21 mouse cellular contexts compared by ENCODE assay signal in genomic region chr10:84312656-84313055, GRCm38 (mm10).
"Had no signal": no experiment of that assay in that cellular context is flagged by ENCODE, and none has a peak within 500 bp of the region (broad histone marks: within the 10 kb centered on the region; RNA-seq: fewer than 3 reads in every experiment).

No protein-coding gene starts in this region.

- H3K9me3 ChIP-seq: lung, embryonic 15.5 days; megakaryocyte, embryonic 14.5 days; midbrain, embryonic 13.5 days; midbrain, embryonic 15.5 days; neural tube, embryonic 13.5 days; neural tube, embryonic 15.5 days had no signal

- H3K36me3 ChIP-seq: lung, embryonic 15.5 days; midbrain, embryonic 13.5 days; midbrain, embryonic 15.5 days; neural tube, embryonic 13.5 days; neural tube, embryonic 15.5 days had no signal

- H3K9ac ChIP-seq: lung, embryonic 15.5 days; midbrain, embryonic 13.5 days; midbrain, embryonic 15.5 days; neural tube, embryonic 13.5 days; neural tube, embryonic 15.5 days had no signal

- H3K4me1 ChIP-seq: lung, embryonic 15.5 days; megakaryocyte, embryonic 14.5 days; midbrain, embryonic 13.5 days; midbrain, embryonic 15.5 days; neural tube, embryonic 13.5 days; neural tube, embryonic 15.5 days had no signal

- H3K27ac ChIP-seq: lung, embryonic 15.5 days; macrophage; midbrain, embryonic 13.5 days; midbrain, embryonic 15.5 days; neural tube, embryonic 13.5 days; neural tube, embryonic 15.5 days had no signal

- H3K27me3 ChIP-seq: lung, embryonic 15.5 days; midbrain, embryonic 13.5 days; midbrain, embryonic 15.5 days; neural tube, embryonic 13.5 days; neural tube, embryonic 15.5 days had no signal

- H3K4me3 ChIP-seq: lung, embryonic 15.5 days; megakaryocyte, embryonic 14.5 days; midbrain, embryonic 13.5 days; midbrain, embryonic 15.5 days; myocyte; neural tube, embryonic 13.5 days; neural tube, embryonic 15.5 days had no signal

- DNase-seq: lung, adult 2 months; lung, postnatal 14 days; lung, postnatal 36 days; retina, postnatal 1 day; right cerebral cortex, adult 18-20 months; right cerebral cortex, postnatal 25 days; right cerebral cortex, postnatal 4 days; spleen, adult 18-20 months; thymus, adult 18-20 months; thymus, postnatal 14 days; thymus, postnatal 36 days had no signal

- ATAC-seq: lung, postnatal 0 days; midbrain, embryonic 13.5 days; midbrain, embryonic 15.5 days had no signal

- H3K4me2 ChIP-seq: lung, embryonic 15.5 days; midbrain, embryonic 11.5 days; midbrain, embryonic 13.5 days; midbrain, embryonic 15.5 days; neural tube, embryonic 13.5 days; neural tube, embryonic 15.5 days had no signal
